Mouse (Mus musculus): ENCODE data around the gene Zbtb20. TPM values are rescaled to one million over a fixed set of nuclear protein-coding genes. Genes with fewer than 3 reads are reported as not detected.

Zbtb20 gene
- polyA plus RNA-seq, 1 experiment from 2014 or later: 44.6 TPM

DNA sequence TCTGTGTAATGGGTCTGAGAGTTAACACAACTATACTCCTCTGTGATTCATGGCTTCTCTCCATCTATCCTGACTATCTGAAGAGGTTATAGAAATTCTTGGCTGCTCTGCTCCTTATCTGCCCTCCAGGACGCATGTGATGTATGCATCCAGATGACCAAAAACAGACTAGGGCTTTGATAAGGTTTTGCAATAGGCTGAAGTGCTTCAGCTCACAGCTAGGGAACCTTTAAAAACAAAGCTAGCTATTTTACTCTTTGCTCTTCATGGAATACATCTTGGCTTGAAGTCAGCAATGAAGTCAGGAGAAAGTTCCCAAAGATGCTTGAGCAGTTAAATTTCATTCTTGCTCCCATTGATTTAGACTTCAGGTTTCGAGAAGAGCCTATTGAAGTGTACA, 756.1 kb downstream of the Zbtb20 start:
- ATAC-seq (ENCODE audit: low FRiP score, low TSS enrichment): no peak
- H3K27me3 ChIP-seq (ENCODE audit: insufficient read depth, low read length): no peaks in the 10 kb centered on the region
- H3K9me3 ChIP-seq (ENCODE audit: low read length): no peaks in the 10 kb centered on the region
- H3K4me2 ChIP-seq (replicated peaks; ENCODE audit: low read depth, low read length): no peak overlapping the region
- no peaks in the 10 kb centered on the region for H3K4me1 ChIP-seq (ENCODE audit: insufficient read depth, low read length)
- 0 out of 2 replicates have a peak, but pooled peaks cover 5% of the 10 kb centered on the region for H3K36me3 ChIP-seq (ENCODE audit: insufficient read depth, low read length)
- no peak overlapping the region for H3K9ac ChIP-seq (replicated peaks; ENCODE audit: low read length)
- WGBS: 83% methylated on average over 2 of the region's 2 CpGs
- no peak overlapping the region for H3K4me3 ChIP-seq (ENCODE audit: low read length)
- no peak overlapping the region for H3K27ac ChIP-seq (ENCODE audit: low read length)

DNA sequence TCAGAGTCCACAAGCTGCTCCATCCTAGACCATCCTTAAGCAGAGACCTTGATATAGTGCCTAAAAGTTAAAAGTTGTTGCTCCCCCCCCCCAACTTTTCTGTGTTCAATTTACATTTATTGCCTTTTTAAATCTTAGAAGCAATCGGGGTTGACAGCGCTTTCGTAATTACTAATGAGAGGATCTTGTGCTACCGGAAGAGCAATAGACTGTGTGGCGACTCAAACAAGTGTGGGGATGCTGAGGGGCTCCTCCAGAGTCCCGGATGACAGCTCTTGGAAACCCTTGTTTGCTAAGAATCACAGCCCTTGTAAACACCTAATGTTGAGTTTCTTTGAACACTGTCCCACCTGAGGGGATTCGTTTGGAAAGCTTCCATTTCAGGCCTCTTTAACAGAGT, 758.4 kb downstream of the Zbtb20 start:
- H3K27ac ChIP-seq (ENCODE audit: low read length): no peak overlapping the region
- no peak for ATAC-seq (ENCODE audit: low FRiP score, low TSS enrichment)
- 0 out of 2 replicates have a peak, but pooled peaks cover 5% of the 10 kb centered on the region for H3K36me3 ChIP-seq (ENCODE audit: insufficient read depth, low read length)
- H3K9ac ChIP-seq (replicated peaks; ENCODE audit: low read length): no peak overlapping the region
- H3K9me3 ChIP-seq (ENCODE audit: low read length): no peaks in the 10 kb centered on the region
- no peaks in the 10 kb centered on the region for H3K4me1 ChIP-seq (ENCODE audit: insufficient read depth, low read length)
- no peaks in the 10 kb centered on the region for H3K27me3 ChIP-seq (ENCODE audit: insufficient read depth, low read length)
- H3K4me3 ChIP-seq (ENCODE audit: low read length): no peak overlapping the region
- 89% methylated on average over 7 of the region's 7 CpGs for WGBS
- no peak overlapping the region for H3K4me2 ChIP-seq (replicated peaks; ENCODE audit: low read depth, low read length)

DNA sequence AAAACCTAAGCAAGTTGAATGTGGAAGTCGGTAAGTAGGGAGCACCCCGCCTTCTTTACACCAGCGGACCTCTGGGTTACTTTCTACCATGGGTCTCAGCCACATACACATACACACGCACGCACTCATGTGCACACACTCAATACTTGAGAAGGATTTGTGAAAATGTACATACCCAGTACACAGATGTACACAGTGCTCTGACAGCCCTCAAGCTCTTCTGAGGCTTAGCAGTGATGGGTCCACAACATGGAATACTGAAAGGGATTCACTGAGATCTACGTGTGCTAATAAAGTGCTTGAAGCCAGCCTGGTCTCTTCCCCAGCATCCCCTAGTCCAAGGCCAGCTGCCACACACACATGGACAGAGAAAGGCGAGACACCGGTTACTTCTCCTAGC, 761.6 kb downstream of the Zbtb20 start:
- Histone ChIP-seq H3K36me3 (ENCODE audit: insufficient read depth, low read length) (0 out of 2 replicates have a peak, but pooled peaks cover 5% of the 10 kb centered on the region), H3K27ac (ENCODE audit: low read length) (no peak overlapping the region), H3K4me1 (ENCODE audit: insufficient read depth, low read length) (no peaks in the 10 kb centered on the region), H3K9me3 (ENCODE audit: low read length) (no peaks in the 10 kb centered on the region), H3K4me3 (ENCODE audit: low read length) (no peak overlapping the region), H3K9ac (replicated peaks; ENCODE audit: low read length) (no peak overlapping the region), H3K27me3 (ENCODE audit: insufficient read depth, low read length) (no peaks in the 10 kb centered on the region), H3K4me2 (replicated peaks; ENCODE audit: low read depth, low read length) (no peak overlapping the region)
- WGBS: 92% methylated on average over 8 of the region's 8 CpGs
- ATAC-seq (ENCODE audit: low FRiP score, low TSS enrichment): no peak

DNA sequence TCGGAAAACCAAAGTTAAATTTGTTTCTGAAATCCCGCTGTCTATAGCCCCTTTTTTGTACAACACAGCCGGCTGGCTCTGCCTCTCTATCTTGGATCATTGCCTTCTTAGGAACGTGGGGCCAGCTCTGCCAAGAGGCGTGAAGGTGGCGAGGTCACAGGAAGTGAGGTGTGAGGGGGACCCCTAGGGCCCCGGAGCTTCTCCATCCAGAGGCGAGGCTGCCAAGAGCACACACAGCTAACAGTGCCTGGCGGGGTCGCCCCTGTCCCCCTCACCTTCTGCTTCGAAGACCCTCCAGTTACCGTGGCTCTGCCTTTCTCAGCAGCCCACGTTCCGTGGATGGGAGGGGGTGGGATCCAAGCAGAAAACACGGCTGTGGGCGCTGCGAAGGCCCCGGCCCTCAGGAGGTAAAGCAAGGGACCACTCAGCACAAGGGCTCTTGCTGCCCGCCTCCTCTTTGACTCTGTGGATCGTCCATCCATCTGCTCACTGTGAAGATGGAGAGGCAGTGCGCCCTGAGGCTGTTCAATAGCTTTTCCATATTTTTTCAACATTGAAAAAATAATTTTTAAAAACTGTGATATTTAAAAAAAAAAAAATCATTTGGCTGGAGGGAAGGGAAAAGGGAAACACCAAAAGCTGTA, 762.8 kb downstream of the Zbtb20 start:
- WGBS: 71% methylated on average over 21 of the region's 21 CpGs
- H3K9me3 ChIP-seq (ENCODE audit: low read length): no peaks in the 10 kb centered on the region
- ATAC-seq (ENCODE audit: low FRiP score, low TSS enrichment): no peak
- no peaks in the 10 kb centered on the region for H3K4me1 ChIP-seq (ENCODE audit: insufficient read depth, low read length)
- 0 out of 2 replicates have a peak, but pooled peaks cover 5% of the 10 kb centered on the region for H3K36me3 ChIP-seq (ENCODE audit: insufficient read depth, low read length)
- H3K9ac ChIP-seq (replicated peaks; ENCODE audit: low read length): no peak overlapping the region
- H3K4me3 ChIP-seq (ENCODE audit: low read length): no peak overlapping the region
- no peaks in the 10 kb centered on the region for H3K27me3 ChIP-seq (ENCODE audit: insufficient read depth, low read length)
- no peak overlapping the region for H3K4me2 ChIP-seq (replicated peaks; ENCODE audit: low read depth, low read length)
- no peak overlapping the region for H3K27ac ChIP-seq (ENCODE audit: low read length)

DNA sequence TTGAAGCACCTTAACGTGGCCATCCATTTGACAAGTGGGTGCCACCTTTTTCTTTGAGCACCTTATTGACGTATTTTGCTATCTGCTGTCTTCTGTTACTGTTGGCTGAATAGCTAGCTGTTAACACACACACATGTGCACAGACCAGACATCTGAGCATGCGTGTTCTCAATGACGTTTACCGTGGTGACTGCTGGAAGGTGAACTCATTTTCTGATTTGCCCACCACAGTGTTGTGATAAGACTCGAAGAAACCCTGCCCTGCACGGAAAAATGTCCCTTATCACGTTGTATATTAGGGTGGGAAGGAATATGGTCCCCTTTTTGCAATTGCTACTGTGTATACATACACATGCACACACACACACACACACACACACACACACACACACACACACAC, 765.5 kb downstream of the Zbtb20 start:
- Histone ChIP-seq H3K4me3 (ENCODE audit: low read length) (no peak overlapping the region), H3K27me3 (ENCODE audit: insufficient read depth, low read length) (no peaks in the 10 kb centered on the region), H3K9me3 (ENCODE audit: low read length) (no peaks in the 10 kb centered on the region), H3K4me2 (replicated peaks; ENCODE audit: low read depth, low read length) (no peak overlapping the region), H3K4me1 (ENCODE audit: insufficient read depth, low read length) (no peaks in the 10 kb centered on the region), H3K27ac (ENCODE audit: low read length) (no peak overlapping the region), H3K9ac (replicated peaks; ENCODE audit: low read length) (no peak overlapping the region), H3K36me3 (ENCODE audit: insufficient read depth, low read length) (no peaks in the 10 kb centered on the region)
- ATAC-seq (ENCODE audit: low FRiP score, low TSS enrichment): no peak
- 86% methylated on average over 8 of the region's 8 CpGs for WGBS

DNA sequence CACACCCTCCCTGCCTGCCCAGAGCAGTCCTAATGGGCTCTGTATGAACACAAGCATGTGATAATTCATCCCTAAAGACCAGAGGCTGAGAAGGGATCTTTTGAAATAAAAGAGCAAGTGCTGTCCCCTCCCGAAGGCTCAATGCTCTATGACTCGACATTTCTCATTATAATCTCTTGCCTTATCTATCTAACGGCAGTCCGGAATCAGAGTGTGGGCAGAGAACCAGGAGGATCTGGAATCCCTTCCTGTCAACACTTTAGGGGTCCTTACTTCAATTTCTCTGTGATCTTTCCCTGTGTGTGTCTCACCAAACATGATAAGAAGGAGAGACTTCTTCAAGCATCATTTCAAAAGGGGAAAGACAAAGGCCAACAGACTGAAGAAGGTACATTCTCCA, 770.2 kb downstream of the Zbtb20 start:
- Histone ChIP-seq H3K9ac (replicated peaks; ENCODE audit: low read length) (no peak overlapping the region), H3K4me2 (replicated peaks; ENCODE audit: low read depth, low read length) (no peak overlapping the region), H3K9me3 (ENCODE audit: low read length) (no peaks in the 10 kb centered on the region), H3K27me3 (ENCODE audit: insufficient read depth, low read length) (no peaks in the 10 kb centered on the region), H3K27ac (ENCODE audit: low read length) (no peak overlapping the region), H3K4me1 (ENCODE audit: insufficient read depth, low read length) (no peaks in the 10 kb centered on the region), H3K36me3 (ENCODE audit: insufficient read depth, low read length) (no peaks in the 10 kb centered on the region), H3K4me3 (ENCODE audit: low read length) (no peak overlapping the region)
- 88% methylated on average over 4 of the region's 4 CpGs for WGBS
- ATAC-seq (ENCODE audit: low FRiP score, low TSS enrichment): no peak

DNA sequence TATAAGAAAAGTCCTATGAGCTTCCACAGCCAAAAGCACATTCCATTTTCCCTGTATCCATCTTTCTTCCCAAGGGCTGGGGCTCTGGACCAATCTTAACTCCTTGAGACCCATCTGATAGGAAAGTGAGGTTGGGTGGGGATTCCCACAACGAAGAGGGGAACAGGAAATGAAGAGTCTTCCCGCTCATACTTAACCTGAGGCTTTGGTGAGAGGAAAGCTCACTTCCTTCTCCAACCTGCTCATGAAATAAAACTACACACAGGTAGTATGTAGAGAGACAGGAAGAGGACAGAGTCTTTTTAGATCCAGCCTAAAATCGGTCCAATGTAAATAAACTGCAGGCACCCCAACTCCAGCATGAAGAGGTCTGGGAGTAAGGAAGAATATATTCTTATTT, 771.3 kb downstream of the Zbtb20 start:
- ATAC-seq (ENCODE audit: low FRiP score, low TSS enrichment): no peak
- no peaks in the 10 kb centered on the region for H3K4me1 ChIP-seq (ENCODE audit: insufficient read depth, low read length)
- H3K4me3 ChIP-seq (ENCODE audit: low read length): no peak overlapping the region
- no peaks in the 10 kb centered on the region for H3K27me3 ChIP-seq (ENCODE audit: insufficient read depth, low read length)
- H3K9me3 ChIP-seq (ENCODE audit: low read length): no peaks in the 10 kb centered on the region
- no peak overlapping the region for H3K9ac ChIP-seq (replicated peaks; ENCODE audit: low read length)
- H3K4me2 ChIP-seq (replicated peaks; ENCODE audit: low read depth, low read length): no peak overlapping the region
- no peak overlapping the region for H3K27ac ChIP-seq (ENCODE audit: low read length)
- 86% methylated on average over 3 of the region's 3 CpGs for WGBS
- no peaks in the 10 kb centered on the region for H3K36me3 ChIP-seq (ENCODE audit: insufficient read depth, low read length)

DNA sequence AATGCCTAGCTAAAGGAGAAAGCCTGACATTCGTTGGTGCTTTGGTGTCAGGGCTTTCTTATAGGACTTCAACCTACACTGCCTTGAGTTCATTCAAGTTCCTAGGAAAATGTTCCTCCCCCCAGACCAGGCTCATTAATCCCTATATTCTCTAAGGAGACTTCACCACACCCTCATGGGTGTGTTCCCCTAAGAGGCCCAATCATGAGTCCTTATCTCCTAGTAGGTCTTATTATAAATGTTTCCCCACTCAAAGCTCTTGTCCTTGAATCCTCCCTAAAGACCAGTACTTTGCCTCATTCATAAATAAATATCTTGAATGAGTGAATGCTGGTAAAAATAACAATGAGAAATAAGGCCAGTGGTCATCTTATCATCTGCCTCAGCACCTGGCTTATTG, 772.0 kb downstream of the Zbtb20 start:
- H3K36me3 ChIP-seq (ENCODE audit: insufficient read depth, low read length): no peaks in the 10 kb centered on the region
- no peak overlapping the region for H3K27ac ChIP-seq (ENCODE audit: low read length)
- H3K4me1 ChIP-seq (ENCODE audit: insufficient read depth, low read length): no peaks in the 10 kb centered on the region
- no peak overlapping the region for H3K9ac ChIP-seq (replicated peaks; ENCODE audit: low read length)
- no peak overlapping the region for H3K4me3 ChIP-seq (ENCODE audit: low read length)
- ATAC-seq (ENCODE audit: low FRiP score, low TSS enrichment): no peak
- WGBS: 88% methylated on average over 1 of the region's 1 CpGs
- H3K27me3 ChIP-seq (ENCODE audit: insufficient read depth, low read length): no peaks in the 10 kb centered on the region
- H3K4me2 ChIP-seq (replicated peaks; ENCODE audit: low read depth, low read length): no peak overlapping the region
- H3K9me3 ChIP-seq (ENCODE audit: low read length): no peaks in the 10 kb centered on the region

DNA sequence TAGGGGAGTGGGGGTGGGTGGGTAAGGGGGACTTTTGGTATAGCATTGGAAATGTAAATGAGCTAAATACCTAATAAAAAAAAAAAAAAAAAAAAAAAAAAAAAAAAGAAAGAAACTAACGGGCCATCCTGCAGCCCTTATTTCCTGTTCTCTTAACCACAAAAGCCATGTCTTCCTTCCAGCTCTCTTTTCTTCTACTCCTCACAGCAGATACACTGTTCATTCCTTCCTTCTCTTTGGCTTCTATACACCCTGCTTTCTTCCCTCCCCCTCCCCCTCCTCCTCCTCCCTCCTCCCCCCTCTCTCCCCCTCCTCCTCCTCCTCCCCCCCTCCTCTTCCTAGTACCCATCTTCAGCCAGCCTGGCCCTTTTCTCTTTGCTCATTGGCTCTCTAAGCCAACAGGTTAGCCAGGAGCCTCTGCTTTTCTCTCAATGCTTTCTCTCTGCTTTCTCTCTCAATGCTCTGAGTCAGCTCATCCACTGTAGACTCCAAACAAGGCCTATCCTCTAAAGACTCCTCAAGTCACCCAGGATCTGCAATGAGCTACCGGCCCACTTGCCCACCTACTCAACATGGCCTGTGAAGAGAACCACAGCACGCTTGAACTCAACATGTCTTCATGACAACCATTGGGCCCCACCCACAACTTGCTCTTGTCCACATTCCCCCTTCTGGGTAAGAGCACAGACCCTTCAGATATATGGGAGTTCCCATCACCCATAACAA, 774.8 kb downstream of the Zbtb20 start:
- whole genome bisulfite sequencing: 87% methylated on average over 3 of the region's 3 CpGs
- Histone ChIP-seq H3K4me1 (ENCODE audit: insufficient read depth, low read length) (no peaks in the 10 kb centered on the region), H3K9me3 (ENCODE audit: low read length) (no peaks in the 10 kb centered on the region), H3K36me3 (ENCODE audit: insufficient read depth, low read length) (no peaks in the 10 kb centered on the region), H3K4me3 (ENCODE audit: low read length) (no peak overlapping the region), H3K27ac (ENCODE audit: low read length) (no peak overlapping the region), H3K9ac (replicated peaks; ENCODE audit: low read length) (no peak overlapping the region), H3K4me2 (replicated peaks; ENCODE audit: low read depth, low read length) (no peak overlapping the region), H3K27me3 (ENCODE audit: insufficient read depth, low read length) (no peaks in the 10 kb centered on the region)
- ATAC-seq (ENCODE audit: low FRiP score, low TSS enrichment): no peak

DNA sequence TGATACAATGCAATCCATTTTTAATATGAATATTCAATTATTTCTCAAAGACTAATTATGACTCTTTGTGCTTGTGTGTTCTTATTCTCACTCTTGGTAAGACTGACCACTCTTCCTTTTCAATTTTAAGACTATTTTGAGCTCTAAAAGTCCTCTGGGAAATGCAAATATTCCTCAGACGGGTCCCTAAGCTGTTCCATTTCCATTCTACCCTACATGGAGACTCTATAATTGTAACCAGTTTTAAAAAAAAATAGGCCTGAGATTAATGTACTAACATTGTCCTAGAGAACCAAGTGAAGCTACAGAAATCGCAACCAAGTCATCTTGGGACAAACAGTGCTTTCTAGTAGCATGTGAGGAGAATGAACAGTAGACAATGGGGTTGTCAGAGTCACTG, 777.6 kb downstream of the Zbtb20 start:
- ATAC-seq (ENCODE audit: low FRiP score, low TSS enrichment): no peak
- Histone ChIP-seq H3K36me3 (ENCODE audit: insufficient read depth, low read length) (no peaks in the 10 kb centered on the region), H3K27ac (ENCODE audit: low read length) (no peak overlapping the region), H3K4me3 (ENCODE audit: low read length) (no peak overlapping the region), H3K4me1 (ENCODE audit: insufficient read depth, low read length) (no peaks in the 10 kb centered on the region), H3K9ac (replicated peaks; ENCODE audit: low read length) (no peak overlapping the region), H3K4me2 (replicated peaks; ENCODE audit: low read depth, low read length) (no peak overlapping the region), H3K27me3 (ENCODE audit: insufficient read depth, low read length) (no peaks in the 10 kb centered on the region), H3K9me3 (ENCODE audit: low read length) (no peaks in the 10 kb centered on the region)
- 78% methylated on average over 2 of the region's 2 CpGs for WGBS
